Mouse (Mus musculus) adrenal gland, postnatal 25 days (tissue): ENCODE data around the gene Gm572. TPM values are rescaled to one million over a fixed set of nuclear protein-coding genes. Genes with fewer than 3 reads are reported as not detected.

Experiments
- DNase-seq: peaks from one replicate; pipeline ENCODE4 v3.0.0; 2021; ENCODE audit warnings: mixed read lengths
- total RNA-seq: library from RNA; stranded (reverse); gene quantifications from 2 replicates; pipeline ENCODE4 v1.2.3, GENCODE M21; 2021

The Gm572 gene
- total RNA-seq, 1 experiment from 2014 or later: not detected

GRCm38 (mm10) chr4:148715396-148715795, 72.3 kb downstream of the Gm572 start:
- DNase-seq: no peak

Other genes with a start within 250 kb of the Gm572 start
- gene Ubiad1, start 198.5 kb upstream of the Gm572 start, total RNA-seq: 20.9 and 21.5 TPM in 2 replicates
- gene Mtor, start 194.7 kb upstream of the Gm572 start, total RNA-seq: 61.0 and 81.2 TPM in 2 replicates
- 0.52 and 1.3 TPM in 2 replicates for gene Angptl7, start 142.9 kb upstream of the Gm572 start, total RNA-seq
- 54.7 and 55.2 TPM in 2 replicates for gene Exosc10, start 84.9 kb upstream of the Gm572 start, total RNA-seq
- 68.3 and 78.6 TPM in 2 replicates for gene Srm, start 51.8 kb upstream of the Gm572 start, total RNA-seq
- gene Masp2, start 40.8 kb upstream of the Gm572 start, total RNA-seq: 2.8 and 4.4 TPM in 2 replicates
- gene Tardbp, start 16.3 kb upstream of the Gm572 start, total RNA-seq: 282 and 318 TPM in 2 replicates
- gene Casz1, start 161.1 kb downstream of the Gm572 start, total RNA-seq: 4.6 and 5.3 TPM in 2 replicates